Mouse (Mus musculus) G1E (cell line): ENCODE results near the gene Helb. TPM values are rescaled to one million over a fixed set of nuclear protein-coding genes. Genes with fewer than 3 reads are reported as not detected.

Source experiments
- ATAC-seq: 2 replicates; pipeline ENCODE4 v1.8.0; 2016; ENCODE audit warnings: mild to moderate bottlenecking; ENCODE audit not compliant: insufficient number of reproducible peaks, poor library complexity, low FRiP score, severe bottlenecking; ENCODE audit errors: extremely low read depth
- DNase-seq: peaks from one replicate; pipeline ENCODE4 v3.0.0; 2012; ENCODE audit warnings: low spot score
- H3K27me3 ChIP-seq: 2 replicates; pipeline ENCODE4 v1.6.1; 2012; ENCODE audit warnings: mild to moderate bottlenecking, low read length, inconsistent platforms; ENCODE audit not compliant: insufficient read depth
- H3K36me3 ChIP-seq: replicated peaks from 2 replicates; pipeline ENCODE3; 2012; ENCODE audit warnings: mild to moderate bottlenecking, inconsistent platforms
- H3K4me1 ChIP-seq: 2 replicates; pipeline ENCODE4 v1.6.1; 2012; ENCODE audit warnings: low read depth, low read length, inconsistent platforms, mixed read lengths; ENCODE audit not compliant: insufficient read depth
- H3K4me3 ChIP-seq: 2 replicates; pipeline ENCODE4 v1.5.1; 2012; ENCODE audit warnings: low read depth, mild to moderate bottlenecking, inconsistent platforms, low read length, moderate library complexity, mixed read lengths
- H3K9me3 ChIP-seq: replicated peaks from 2 replicates; pipeline ENCODE4 v1.6.1; 2012; ENCODE audit warnings: inconsistent platforms
- CTCF ChIP-seq: IDR thresholded peaks from 2 replicates; pipeline ENCODE4 v1.5.1; 2012; ENCODE audit warnings: low read depth, low read length, inconsistent platforms, mixed read lengths
- GATA1 ChIP-seq: IDR thresholded peaks from 2 replicates; pipeline ENCODE4 v1.6.1; 2012; ENCODE audit warnings: borderline replicate concordance, low read length, inconsistent platforms, mixed read lengths
- GATA2 ChIP-seq: IDR thresholded peaks from 2 replicates; pipeline ENCODE4 v1.6.1; 2012; ENCODE audit warnings: low read depth, low read length, inconsistent platforms, borderline replicate concordance
- POLR2AphosphoS5 ChIP-seq: IDR thresholded peaks from 2 replicates; pipeline ENCODE4 v1.6.1; 2012; ENCODE audit warnings: low read depth, low read length, inconsistent platforms; ENCODE audit not compliant: insufficient replicate concordance
- TAL1 ChIP-seq: conservative IDR thresholded peaks from 2 replicates; pipeline ENCODE4 v1.6.1; 2012; ENCODE audit warnings: low read depth, low read length, inconsistent platforms, mixed read lengths
- polyA plus RNA-seq: library from polyadenylated mRNA; stranded (reverse); fragments of >175 nt; gene quantifications from 2 replicates; pipeline ENCODE4 v1.2.3, GENCODE M21; 2012
- total RNA-seq, 2 experiments: library from RNA; stranded (forward) in 1 of 2; stranded (reverse) in 1 of 2; fragments of 200-1000 nt in 1 of 2; fragments of >200 nt in 1 of 2; fragmentation: Nextera tagmentation in 1 of 2; gene quantifications; 2 replicates each; pipeline ENCODE4 v1.2.3; 2014 to 2017

The Helb gene
- total and polyA plus RNA-seq, 3 experiments = 16.4 to 58.5 (median 51.0) TPM

DNA sequence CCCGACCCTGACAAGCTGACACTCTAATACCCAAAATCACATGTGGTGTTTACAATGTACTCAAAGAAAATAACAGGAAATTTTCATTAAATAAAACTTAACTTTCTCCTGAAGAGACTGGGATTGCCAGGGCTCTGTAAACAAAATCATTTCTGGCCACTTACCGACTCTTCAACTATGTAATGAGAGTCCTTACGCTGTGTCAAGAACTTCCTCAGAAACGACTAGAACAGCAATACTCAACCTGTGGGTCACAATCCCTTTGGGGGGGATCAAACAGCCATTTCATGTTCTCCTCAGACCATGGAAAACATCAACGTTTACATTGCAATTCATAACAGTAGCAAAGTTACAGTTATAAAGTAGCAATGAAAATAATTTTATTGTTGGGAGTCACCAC is 15.2 kb downstream of the Helb start:
- Histone ChIP-seq H3K27me3 (no peaks in the 10 kb centered on the region), H3K36me3 (peaks cover 90% of the 10 kb centered on the region), H3K9me3 (no peaks in the 10 kb centered on the region), H3K4me3 (no peak overlapping the region), H3K4me1 (no peaks in the 10 kb centered on the region; the same call in 1 of the 2 replicates)
- no peak for DNase-seq
- TF ChIP-seq GATA2 = no peak
- ATAC-seq = no peak

DNA sequence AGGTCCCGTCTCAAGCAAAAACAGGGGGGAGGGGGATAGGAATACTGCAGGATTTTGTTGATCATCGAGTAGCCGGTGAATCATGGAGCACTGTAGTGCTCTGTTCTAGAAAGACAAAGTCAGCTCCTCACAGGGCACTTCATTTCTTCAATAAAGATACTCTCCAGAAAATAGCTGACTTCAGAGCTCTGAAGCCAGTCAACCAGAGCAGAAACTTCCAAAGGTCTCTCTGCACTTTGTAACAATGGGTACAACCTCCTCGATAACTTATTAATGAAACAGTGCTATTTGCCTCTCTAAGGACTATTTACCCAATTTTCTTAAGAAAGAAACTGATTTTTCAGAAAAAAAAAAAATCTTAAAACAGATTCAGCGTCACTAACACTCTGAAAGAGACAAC is 17.1 kb downstream of the Helb start:
- H3K27me3 ChIP-seq = no peaks in the 10 kb centered on the region
- peaks cover 94% of the 10 kb centered on the region for H3K36me3 ChIP-seq
- H3K9me3 ChIP-seq = no peaks in the 10 kb centered on the region
- H3K4me3 ChIP-seq = no peak overlapping the region
- no peak for ATAC-seq
- no peak for DNase-seq
- no peaks in the 10 kb centered on the region for H3K4me1 ChIP-seq
- TF ChIP-seq GATA2 (no peak), CTCF (no peak), TAL1 (no peak), GATA1 (no peak), POLR2AphosphoS5 (no peak)

GRCm38 (mm10) chr10:120095136-120095535 is 17.7 kb downstream of the Helb start:
- H3K4me3 ChIP-seq = no peak overlapping the region
- no peaks in the 10 kb centered on the region for H3K9me3 ChIP-seq
- TF ChIP-seq CTCF (no peak), TAL1 (no peak), GATA2 (no peak), POLR2AphosphoS5 (no peak)
- no peaks in the 10 kb centered on the region for H3K4me1 ChIP-seq
- no peak for ATAC-seq
- DNase-seq = no peak
- H3K27me3 ChIP-seq = no peaks in the 10 kb centered on the region
- H3K36me3 ChIP-seq = peaks cover 92% of the 10 kb centered on the region

- H3K4me3 ChIP-seq = no peak overlapping the region
- no peak for TF ChIP-seq GATA1
- no peak for TF ChIP-seq CTCF
- TF ChIP-seq POLR2AphosphoS5 = no peak
- DNase-seq (no peak), ATAC-seq (no peak)
- no peaks in the 10 kb centered on the region for H3K9me3 ChIP-seq
- no peaks in the 10 kb centered on the region for H3K27me3 ChIP-seq
- peaks cover 96% of the 10 kb centered on the region for H3K36me3 ChIP-seq
- no peaks in the 10 kb centered on the region for H3K4me1 ChIP-seq
Observed at GRCm38 (mm10) chr10:120092548-120092947, 20.2 kb downstream of the Helb start.

DNA sequence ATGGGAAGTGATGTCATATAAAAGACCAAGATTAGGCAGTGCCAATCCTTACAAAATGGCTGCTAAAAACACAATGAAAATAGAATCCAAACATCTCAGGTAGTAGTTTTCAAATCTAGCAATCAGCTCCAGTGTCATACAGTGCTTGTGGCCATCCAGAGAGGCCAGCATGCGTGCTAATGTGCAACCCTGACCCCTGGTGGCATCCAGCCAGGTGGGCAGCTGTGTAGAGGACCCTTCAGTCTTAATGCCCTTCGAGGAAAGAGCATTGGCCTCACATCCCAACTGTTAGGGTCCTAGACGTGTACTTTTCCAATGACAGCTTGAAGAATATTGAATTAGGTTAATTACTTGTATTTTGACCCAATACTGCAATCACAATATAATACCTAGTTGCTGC is 34.9 kb downstream of the Helb start:
- no peak for ATAC-seq
- no peak for DNase-seq
- H3K4me3 ChIP-seq = no peak overlapping the region
- no peak for TF ChIP-seq GATA1
- no peak for TF ChIP-seq TAL1
- TF ChIP-seq GATA2 = no peak
- TF ChIP-seq POLR2AphosphoS5 = no peak
- no peak for TF ChIP-seq CTCF
- no peaks in the 10 kb centered on the region for H3K4me1 ChIP-seq
- H3K27me3 ChIP-seq = no peaks in the 10 kb centered on the region
- no peaks in the 10 kb centered on the region for H3K9me3 ChIP-seq
- peaks cover 21% of the 10 kb centered on the region for H3K36me3 ChIP-seq

DNA sequence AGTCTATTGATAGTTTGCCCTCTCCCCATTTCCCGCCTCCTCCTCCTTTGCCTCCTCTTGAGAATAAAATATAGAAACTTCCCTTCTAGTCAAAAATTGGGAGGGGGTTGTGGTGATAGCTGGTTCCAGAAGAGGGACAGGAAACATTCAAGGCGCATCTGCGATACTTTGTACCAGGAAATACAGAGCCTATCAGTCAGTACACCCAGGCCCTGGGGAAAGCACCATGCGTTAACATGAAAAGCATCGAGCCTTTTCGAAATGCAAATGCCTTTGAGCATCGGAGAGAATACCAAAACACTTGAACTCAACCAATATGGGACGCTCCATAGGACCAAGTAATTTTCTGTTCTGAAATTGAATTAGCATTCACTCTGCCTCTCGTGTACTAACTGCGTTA is 46.5 kb downstream of the Helb start:
- Histone ChIP-seq H3K4me3 (no peak overlapping the region), H3K27me3 (no peaks in the 10 kb centered on the region), H3K9me3 (no peaks in the 10 kb centered on the region), H3K4me1 (no peaks in the 10 kb centered on the region; the same call in 1 of the 2 replicates), H3K36me3 (no peaks in the 10 kb centered on the region)
- ATAC-seq = no peak
- DNase-seq = no peak
- TF ChIP-seq GATA1 (no peak), GATA2 (no peak), CTCF (no peak), POLR2AphosphoS5 (no peak), TAL1 (no peak)

DNA sequence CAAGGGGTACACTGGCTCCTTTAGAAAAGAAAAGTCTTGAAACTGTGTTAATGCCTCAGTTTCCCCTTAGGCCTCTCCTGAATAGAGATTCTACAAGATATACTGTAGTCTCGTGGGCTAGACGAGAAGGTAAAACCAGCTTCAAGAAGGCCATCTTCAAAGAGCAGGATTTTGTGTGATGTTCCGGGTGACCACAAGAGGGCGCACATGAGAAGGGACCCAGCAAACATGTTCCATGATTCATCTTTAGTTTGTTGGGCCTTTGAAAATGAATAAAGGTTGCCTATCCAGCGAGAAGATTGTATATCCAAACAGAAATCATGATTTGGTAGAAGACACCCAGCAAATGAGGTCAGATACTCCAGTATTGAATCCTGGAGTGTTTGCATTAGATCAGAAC is 48.4 kb downstream of the Helb start:
- H3K4me1 ChIP-seq = no peaks in the 10 kb centered on the region; the same call in 1 of the 2 replicates
- DNase-seq = peak; percentile 28
- H3K9me3 ChIP-seq = no peaks in the 10 kb centered on the region; the same call in 1 of the 2 replicates
- TF ChIP-seq GATA1 (no peak), TAL1 (no peak), GATA2 (no peak), POLR2AphosphoS5 (no peak), CTCF (peak; percentile 76)
- H3K36me3 ChIP-seq = no peaks in the 10 kb centered on the region
- no peak for ATAC-seq
- no peaks in the 10 kb centered on the region for H3K27me3 ChIP-seq
- no peak overlapping the region for H3K4me3 ChIP-seq
